8 mouse cellular contexts compared by ENCODE assay signal in the genomic region with DNA sequence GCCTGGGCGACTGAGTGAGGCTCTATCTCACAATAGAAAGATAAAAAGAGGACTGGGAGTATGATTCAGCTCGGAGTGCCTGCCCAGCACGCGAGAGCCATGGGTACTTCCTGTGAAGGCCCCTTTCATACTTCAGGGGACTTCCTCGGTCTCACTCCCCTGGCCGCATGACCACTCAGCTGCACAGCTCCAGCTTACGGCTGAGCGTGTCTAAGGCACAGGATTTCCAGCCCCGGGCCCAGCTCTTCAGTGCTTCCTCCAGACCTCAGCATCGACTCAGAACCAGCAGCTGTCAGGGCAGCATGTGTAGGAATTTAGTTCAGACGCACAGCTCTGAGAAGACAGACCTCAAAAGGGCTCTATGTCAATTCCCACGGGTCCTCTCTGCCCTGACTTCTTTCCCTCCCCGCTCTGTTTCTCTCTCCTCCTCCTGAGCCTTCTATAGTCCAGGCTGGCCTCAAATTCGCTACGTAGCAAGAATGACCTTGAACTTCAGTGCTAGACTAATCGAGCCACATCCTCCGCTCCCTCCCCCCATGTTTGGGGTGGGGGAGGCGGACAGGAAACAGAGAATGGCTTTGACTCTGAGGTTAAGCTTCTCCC.
DNase-seq lines count a peak whose midpoint lies in the region; ATAC-seq and TF ChIP-seq lines count a peak whose summit lies in the region.

No protein-coding gene starts in this region.

- no peak overlapping the region for H3K9ac ChIP-seq in midbrain, embryonic 14.5 days (replicated peaks; ENCODE audit: low read length)

- no peaks in the 10 kb centered on the region for H3K27me3 ChIP-seq in midbrain, embryonic 14.5 days (ENCODE audit: control insufficient read depth, insufficient read depth, low read length)
- no peaks in the 10 kb centered on the region for H3K27me3 ChIP-seq in cerebellum, adult 2 months (ENCODE audit: control insufficient read depth, insufficient read depth, low read length)

- no peak for ATAC-seq in midbrain, embryonic 14.5 days (ENCODE audit: low FRiP score, low TSS enrichment)

- DNase-seq in ovary, postnatal 36 days (ENCODE audit: low spot score) = peak; percentile 44
- DNase-seq in ovary, postnatal 10 days (ENCODE audit: low spot score) = no peak
- peak; percentile 62 for DNase-seq in embryo, embryonic 10 days (ENCODE audit: low spot score)
- DNase-seq in kidney, adult 8-10 months = peak; percentile 11 to 33
- DNase-seq in midbrain, embryonic 14.5 days = peak; percentile 34
- no peak for DNase-seq in cerebellum, adult 11 months
- no peak for DNase-seq in urinary bladder, postnatal 25 days (ENCODE audit: low spot score)
- DNase-seq in cerebellum, adult 2 months = no peak

- WGBS in midbrain, embryonic 14.5 days = 60% methylated on average over 18 of the region's 18 CpGs
- WGBS in cerebellum, adult 2 months = 56% methylated on average over 18 of the region's 18 CpGs

- no peak for TF ChIP-seq CTCF in cerebellum, adult 2 months (IDR thresholded peaks at IDR 0.05; ENCODE audit: borderline replicate concordance, insufficient read depth, low read depth, low read length)

- no peak overlapping the region for H3K4me3 ChIP-seq in midbrain, embryonic 14.5 days (replicated peaks; ENCODE audit: low read depth, low read length)
- no peak overlapping the region for H3K4me3 ChIP-seq in cerebellum, adult 2 months (replicated peaks; ENCODE audit: insufficient read depth, low read depth, low read length)

- H3K27ac ChIP-seq in midbrain, embryonic 14.5 days (replicated peaks; ENCODE audit: low read depth, low read length) = no peak overlapping the region
- H3K27ac ChIP-seq in cerebellum, adult 2 months (ENCODE audit: insufficient read depth, low read length) = no peak overlapping the region; the same call in 1 of the 2 replicates

- no peaks in the 10 kb centered on the region for H3K9me3 ChIP-seq in midbrain, embryonic 14.5 days (ENCODE audit: control insufficient read depth, low read length)

- H3K4me1 ChIP-seq in midbrain, embryonic 14.5 days (ENCODE audit: control insufficient read depth, insufficient read depth, low read length) = no peaks in the 10 kb centered on the region
- H3K4me1 ChIP-seq in cerebellum, adult 2 months (ENCODE audit: control insufficient read depth, insufficient read depth, low read length) = 0 out of 2 replicates have a peak, but pooled peaks cover 4% of the 10 kb centered on the region

- no peak overlapping the region for H3K4me2 ChIP-seq in midbrain, embryonic 14.5 days (ENCODE audit: low read length)

- TF ChIP-seq POLR2A in cerebellum, adult 2 months (IDR thresholded peaks at IDR 0.05; ENCODE audit: borderline replicate concordance, insufficient read depth, low read length) = no peak

- peaks cover 39% of the 10 kb centered on the region for H3K36me3 ChIP-seq in midbrain, embryonic 14.5 days (ENCODE audit: control insufficient read depth, insufficient read depth, low read length)

Comparison
In these comparisons a context has a peak if more than half of its experiments do, and no peak if none do; other contexts are left out.
1. DNase-seq: peak in ovary, postnatal 36 days (single experiment), embryo, embryonic 10 days (single experiment), kidney, adult 8-10 months (2 of 2) and midbrain, embryonic 14.5 days (single experiment); none in ovary, postnatal 10 days (single experiment), cerebellum, adult 11 months (single experiment), urinary bladder, postnatal 25 days (single experiment) and cerebellum, adult 2 months (0 of 2).